Mouse (Mus musculus) adrenal gland (tissue): Measurements from ENCODE around the gene Arv1.

ENCODE experiments used
- intact Hi-C: fragments of 180-260 bp; cut with DNase I; formaldehyde crosslinking; loops from one replicate; pipeline ENCODE4 v1.15.1; 2025
- long read RNA-seq, 2 experiments: library from polyadenylated mRNA; unstranded; transcript quantifications; one replicate each; pipeline ENCODE4 v2.0.0; 2020; ENCODE audit warnings: borderline replicate concordance in 1 of 2; ENCODE audit not compliant: insufficient replicate concordance in 1 of 2

Arv1 gene
- long read RNA-seq, experiment 1, partial matches to known transcripts: 0 of 3 reads
- long read RNA-seq, experiment 1, other reads (novel, unspliced or antisense): 2 of 3 reads
- long read RNA-seq, experiment 2, partial matches to known transcripts: 1 of 5 reads
- long read RNA-seq, experiment 2, other reads (novel, unspliced or antisense): 4 of 5 reads

DNA sequence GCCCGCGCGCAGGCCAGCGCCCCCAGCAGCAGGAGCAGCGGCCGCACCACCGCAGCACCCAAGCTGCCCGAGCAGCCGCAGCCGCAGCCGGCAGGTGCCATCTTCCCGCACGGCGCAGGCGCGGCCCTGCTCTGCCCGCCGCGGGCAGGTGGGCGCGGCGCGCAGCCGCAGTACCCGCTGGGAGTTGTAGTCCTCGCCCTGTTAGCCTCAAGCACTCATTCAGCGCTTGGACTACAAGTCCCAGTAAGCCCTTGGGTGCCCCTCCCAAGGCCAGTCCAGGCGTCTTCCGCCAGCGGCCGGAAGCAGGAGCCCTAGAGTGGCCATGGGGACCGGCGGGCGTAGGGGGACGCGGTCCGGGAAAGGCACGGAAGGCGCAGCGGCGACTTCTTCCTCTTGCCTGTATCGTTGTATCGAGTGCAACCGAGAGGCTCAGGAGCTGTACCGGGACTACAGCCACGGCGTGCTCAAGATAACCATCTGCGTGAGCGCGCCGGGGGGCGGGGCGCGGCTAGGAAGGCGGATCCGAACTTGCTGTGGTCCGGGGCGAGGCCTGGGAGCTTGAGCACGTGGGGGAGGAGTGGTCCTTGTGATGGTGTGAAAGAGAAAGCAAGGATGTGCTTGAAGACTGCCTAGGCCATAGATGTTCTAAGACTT is at the start of gene Arv1, which contains the start of gene Ttc13:
Gene Arv1 (plus strand): TSS at position 278 of the 654 bp plus-strand sequence.
Gene Ttc13 (minus strand): TSS at position 122 of the 654 bp plus-strand sequence.
- intact Hi-C loops: no loop called here

DNA sequence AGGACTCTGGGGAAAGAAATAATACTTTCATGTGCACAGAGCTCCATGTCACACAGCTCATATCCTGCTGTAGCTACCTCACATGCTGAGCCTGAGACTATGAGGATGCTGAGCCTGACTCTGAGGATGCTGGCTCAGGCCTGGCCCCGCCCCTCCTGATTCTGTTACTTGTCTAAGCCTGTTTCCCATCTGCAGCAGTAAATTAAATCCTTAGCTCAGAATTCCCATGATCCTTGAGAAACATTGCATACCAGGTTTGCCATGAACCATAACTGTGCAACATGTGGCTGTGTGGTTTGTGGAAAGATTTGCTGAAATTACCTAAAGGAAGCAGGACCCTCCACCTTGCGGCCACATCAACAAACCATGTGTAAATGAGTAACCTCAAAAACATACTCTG is 49.6 kb upstream of the Arv1 start:
- intact Hi-C loops: no loop called here

DNA sequence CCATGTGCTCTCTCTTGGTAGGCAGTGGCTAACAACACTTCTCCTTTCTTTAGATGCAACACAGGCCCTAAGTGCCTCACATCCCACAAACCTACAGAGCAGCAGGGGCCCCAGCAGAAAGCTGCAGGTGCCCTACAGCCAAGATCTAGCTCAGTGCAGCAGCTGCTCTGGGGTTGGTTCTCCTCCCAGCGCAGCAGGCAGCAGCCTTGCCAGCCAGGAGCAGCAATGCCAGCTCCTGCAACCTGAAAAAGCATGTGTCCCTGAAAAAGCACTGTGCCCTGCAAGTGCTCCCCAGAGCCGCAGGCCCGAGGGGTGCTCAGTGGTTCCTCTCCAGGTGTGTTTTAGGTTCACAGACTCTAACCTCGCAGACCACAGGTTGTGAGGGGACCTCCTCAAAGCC is 45.3 kb upstream of the Arv1 start:
- intact Hi-C loops: loop anchor here (1.0 kb wide), 1 partner anchor 59 kb away; no protein-coding TSS in a partner anchor

DNA sequence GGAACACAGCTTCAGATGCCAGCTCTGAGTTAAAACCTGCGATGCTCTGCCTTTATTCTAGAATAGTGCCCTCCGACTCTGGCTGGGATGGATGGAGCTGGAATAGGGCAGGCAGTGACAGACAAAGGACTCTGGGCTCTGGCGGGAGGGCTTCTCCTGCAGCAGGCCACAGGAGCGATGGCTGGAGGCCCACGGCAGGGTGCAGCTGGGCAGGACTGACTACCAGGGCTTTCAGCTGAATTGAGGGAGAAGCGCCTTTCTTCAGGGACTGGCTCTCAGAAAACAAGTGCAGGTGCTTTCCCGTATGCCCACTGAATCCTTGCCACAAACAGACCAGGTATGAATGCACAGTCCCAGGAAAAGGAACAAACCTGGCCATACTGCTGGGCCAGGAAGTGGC is 44.9 kb upstream of the Arv1 start:
- intact Hi-C loops: loop anchor here (1.0 kb wide), 1 partner anchor 60 kb away; no protein-coding TSS in a partner anchor

DNA sequence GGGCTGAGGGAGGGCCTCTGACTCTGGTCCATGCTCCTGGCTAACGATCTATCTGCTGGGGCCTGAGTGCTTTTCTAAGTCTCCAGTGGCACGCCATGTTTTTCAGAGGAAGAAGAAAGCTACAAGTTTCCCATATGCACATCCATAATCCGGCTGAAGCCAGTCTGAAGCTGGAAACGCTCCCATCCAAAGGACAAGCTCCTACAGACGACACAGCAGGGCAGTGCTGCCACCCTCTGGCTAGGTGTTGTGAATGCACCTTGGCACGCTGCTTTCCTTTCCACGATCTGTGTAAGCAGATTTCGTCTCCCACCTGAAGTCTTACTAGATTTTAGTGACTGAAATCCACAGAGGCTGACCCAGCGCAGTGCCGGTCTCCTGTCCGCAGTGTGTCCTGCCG is 44.5 kb upstream of the Arv1 start:
- intact Hi-C loops: loop anchor here (1.0 kb wide), 1 partner anchor 60 kb away; no protein-coding TSS in a partner anchor

DNA sequence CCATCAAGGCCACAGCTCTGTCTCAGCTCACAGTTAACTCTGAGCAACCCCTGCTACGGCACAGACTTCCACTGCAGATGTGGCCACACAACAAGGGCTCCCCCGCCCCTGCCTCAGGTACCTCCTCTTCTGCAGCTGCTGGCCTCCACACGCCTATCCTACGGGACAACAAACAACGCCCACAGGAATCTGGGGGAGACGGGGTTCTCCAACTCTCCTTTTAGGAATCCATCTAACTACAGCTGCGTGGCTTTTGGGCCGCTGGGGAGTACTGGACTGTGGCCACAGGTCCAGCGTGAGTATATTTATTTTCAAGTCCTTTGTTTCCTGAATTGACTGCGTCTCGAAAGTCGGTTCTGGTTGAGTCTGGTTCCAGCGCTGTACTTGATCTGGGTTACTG is 43.7 kb upstream of the Arv1 start:
- intact Hi-C loops: no loop called here

DNA sequence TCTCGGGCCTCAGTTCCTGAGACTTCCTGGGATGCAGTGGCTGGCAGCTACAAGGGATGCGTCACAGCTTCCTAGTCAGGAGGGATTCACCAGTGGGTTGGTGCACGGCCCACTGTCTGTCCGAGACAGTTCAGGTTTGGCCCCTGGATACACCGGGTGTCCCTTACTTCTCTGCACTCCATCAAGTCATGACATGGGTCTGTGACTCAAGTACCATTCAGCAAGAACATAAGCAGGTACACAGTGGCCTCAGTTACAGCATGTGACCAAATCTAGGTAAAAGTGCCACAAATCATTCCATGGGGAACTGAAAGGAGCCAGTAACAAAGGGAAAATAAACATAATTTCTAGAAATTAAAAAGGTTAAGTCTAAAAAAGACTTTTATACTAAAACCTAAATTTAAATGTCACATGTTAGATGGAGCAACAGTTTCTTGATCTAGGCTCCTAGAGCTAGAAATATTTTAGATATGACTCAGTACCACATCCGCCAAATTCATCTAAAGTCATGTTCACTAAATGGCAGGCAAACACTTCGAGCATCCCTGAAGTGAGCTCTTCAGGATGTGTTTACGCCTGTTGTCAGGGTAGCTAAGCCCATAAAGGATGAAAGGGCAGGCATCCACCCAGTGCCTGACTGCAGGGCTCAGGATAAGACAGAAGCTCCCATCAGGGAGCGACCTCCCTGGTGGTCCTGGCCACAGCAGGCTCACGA is 40.7 kb upstream of the Arv1 start:
- intact Hi-C loops: no loop called here

DNA sequence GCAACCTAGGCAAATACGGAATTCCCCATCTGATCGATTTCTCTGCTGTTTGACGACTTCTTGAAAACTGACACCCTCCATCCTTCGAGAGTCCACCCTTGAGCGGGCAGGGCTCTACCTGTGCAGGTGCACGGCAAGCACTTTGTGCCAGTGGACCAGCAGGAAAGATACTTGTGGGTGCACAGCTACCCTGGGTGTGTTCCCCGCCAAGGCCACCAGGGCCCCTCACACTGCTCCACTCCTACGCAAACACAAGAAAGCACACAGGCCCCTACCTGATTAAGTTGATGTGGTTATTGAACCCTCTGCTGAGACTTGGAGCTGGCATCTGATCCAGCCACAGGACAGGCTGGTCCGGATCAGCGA is 40.2 kb upstream of the Arv1 start:
- intact Hi-C loops: no loop called here

DNA sequence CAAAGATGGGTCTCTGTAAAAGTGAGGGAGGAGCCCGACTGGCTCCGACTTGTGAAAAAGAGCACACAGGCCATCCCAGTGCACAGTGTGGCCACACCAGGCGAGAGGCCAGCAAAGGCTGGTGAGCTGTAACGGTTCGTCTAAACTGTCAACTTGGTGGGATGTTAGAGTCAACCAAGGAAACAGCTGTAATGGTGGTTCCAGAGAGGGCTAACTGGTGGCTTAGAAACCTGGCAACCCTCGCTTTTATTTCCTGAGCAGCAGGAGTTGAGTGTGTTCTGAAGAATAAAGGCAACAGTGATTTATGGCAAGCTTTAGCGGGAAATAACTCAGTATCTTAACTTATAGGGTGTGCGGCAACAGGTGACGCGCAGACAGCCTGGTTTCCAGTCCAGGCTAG is 39.7 kb upstream of the Arv1 start:
- intact Hi-C loops: no loop called here

DNA sequence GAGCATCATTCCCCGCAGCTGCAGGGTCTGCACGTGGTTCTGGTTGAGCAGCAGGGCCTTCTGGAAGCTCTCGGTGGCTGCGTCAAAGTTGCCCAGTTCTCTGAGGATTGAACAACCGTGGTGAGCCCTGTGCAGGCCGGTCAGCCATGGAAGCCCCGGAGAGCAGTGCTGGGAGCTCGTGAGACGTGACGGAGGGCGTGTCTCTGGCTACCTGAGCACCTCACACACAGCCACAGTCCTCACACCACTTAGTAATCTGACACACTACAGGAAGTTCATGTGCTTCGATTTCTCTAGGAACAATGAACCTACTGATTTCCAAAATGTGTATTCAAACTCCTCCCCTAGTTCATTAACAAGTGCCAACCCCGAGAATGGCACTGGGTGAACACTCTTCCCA is 33.0 kb upstream of the Arv1 start:
- intact Hi-C loops: no loop called here

DNA sequence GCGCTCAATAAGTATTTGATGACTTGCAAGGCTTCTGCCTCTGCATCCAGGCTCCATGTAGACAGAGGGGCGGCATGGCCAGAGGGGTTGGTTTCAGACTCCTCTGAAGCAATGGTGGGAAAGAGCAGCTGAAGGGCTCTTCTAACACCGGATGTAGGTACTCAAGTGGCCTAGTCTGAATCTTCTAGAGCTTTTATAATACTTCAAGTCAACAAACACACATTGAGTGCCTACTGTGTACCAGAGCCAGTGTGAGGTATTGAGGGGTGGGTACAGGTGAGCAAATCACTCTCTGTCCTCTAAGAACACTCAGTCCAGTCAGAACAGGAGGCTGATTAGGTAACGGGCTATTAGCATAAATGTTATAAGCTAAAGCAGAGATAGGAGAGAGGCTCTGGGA is 30.2 kb upstream of the Arv1 start:
- intact Hi-C loops: no loop called here

DNA sequence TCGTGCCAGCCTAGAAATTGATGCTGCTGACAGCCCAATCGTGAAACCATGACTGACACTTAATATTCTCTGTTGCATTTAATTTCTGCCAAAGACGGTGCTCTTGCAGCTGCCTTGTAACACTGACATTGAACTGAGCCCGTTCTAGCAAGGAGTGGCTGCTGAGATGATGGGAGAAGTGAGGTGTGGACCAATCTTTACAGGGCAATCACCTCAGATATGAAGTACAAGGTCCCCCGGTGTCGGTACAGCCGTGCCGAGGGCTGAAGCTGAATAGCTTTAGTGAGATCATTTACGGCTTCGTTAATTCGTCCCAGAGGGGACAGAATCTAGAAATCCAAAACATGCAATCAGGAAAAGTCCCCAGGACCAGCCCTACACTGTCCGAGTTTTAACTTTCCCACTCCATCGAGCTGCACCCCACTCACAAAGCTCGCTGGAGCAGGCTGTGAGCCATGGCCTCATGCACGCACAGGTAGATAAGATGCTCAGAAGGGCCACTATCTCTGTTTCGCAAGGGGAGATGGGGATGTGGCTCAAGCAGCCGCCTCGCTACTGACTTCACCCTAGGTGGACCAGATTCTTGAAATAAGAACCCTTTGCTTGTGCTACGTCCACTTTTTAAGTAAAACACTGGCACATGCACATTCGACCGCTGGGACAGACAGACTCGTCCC is 26.4 kb upstream of the Arv1 start:
- intact Hi-C loops: no loop called here

DNA sequence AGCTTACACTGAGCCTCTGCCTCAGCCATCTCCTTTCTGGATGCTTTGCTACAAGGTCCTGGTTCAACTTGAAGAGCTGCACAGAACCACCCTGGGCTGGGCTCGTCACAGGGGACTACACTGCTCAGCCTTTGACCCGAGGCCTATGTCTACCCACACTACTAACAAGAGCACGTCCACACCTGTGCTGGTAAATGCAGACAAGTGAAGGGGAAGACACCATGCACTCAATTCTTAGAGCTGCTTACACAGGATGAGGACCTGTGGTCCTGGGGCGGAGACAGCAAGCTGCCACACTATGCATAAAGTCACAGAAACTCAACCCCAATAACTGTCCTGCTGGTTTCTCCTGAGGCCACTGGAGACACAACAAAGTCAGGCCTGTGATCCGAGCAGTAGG is 21.7 kb upstream of the Arv1 start:
- intact Hi-C loops: no loop called here

DNA sequence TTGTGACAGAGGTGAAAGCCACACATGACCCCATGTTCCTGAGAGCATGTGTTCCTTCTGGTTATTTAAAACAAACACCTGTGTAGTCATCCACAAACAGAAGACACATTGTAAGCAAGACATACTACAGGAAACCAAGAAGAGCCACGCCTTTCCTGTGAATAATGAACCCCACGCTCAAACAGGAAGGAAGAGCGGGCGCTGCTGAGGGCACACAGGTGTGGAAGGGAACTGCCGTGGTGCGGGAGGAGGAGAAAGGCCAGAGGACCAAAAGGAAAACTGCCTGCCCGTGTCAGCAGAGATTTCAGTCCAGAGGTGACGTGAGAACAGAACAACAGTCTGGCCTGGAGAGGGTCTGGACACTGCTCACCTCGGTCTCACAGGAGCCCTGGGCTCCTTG is 20.9 kb upstream of the Arv1 start:
- intact Hi-C loops: no loop called here

DNA sequence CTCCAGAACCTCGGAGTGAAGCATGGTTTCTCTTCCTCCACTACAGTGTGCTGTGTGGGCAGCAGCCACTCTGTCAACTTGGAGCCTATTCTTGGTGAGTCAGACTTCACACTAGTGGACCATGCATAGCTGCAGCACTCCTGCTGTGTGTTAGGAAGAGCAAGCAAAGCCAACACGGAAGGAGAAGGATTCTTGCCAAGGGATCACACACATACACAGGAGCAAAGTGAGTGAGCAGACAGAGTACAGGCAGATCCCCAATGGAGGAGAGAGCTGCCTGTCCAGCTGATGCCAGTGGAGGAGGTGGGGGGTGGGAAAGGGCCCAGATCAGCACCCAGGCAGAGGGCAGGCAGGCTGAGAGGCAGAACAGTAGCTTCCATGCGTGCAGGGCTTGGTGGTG is 19.8 kb upstream of the Arv1 start:
- intact Hi-C loops: no loop called here

DNA sequence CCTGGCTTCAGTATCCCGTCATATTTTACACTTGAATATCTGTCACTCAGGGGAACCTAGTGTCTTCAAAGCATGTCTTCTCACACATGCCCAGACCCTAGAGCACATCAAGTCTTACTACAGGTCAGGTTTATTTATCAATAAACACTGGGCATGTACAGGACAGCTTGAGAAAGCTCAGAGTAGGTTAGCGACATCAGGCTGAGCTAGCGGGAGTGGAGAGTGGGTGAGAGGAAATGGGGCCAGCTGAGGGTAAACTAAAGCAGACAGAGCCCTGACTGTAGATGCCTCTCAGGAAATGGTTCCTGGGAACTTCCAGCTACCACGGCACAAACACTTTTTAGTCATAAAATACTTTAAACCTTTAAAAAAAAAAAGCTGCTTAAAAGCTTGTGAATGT is 18.4 kb upstream of the Arv1 start:
- intact Hi-C loops: no loop called here

DNA sequence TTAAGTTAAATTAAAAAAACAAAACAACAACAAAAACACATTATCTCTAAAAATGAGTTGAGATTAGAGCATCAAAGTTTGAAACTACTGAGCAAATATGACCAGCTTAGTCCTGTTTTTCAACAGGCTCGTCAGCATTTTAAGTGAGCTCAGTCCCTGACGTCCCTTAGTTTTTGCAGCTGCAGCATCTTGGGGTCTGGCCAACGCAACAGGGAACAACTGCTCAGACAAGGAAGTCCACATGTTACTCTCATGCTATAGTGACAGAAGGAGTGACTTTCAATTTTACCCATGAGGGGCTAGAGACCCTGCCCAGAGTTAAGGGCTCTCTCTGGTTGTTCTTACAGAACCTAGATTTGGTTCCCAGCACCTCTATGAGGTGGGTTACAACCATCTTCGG is 17.6 kb upstream of the Arv1 start:
- intact Hi-C loops: no loop called here

DNA sequence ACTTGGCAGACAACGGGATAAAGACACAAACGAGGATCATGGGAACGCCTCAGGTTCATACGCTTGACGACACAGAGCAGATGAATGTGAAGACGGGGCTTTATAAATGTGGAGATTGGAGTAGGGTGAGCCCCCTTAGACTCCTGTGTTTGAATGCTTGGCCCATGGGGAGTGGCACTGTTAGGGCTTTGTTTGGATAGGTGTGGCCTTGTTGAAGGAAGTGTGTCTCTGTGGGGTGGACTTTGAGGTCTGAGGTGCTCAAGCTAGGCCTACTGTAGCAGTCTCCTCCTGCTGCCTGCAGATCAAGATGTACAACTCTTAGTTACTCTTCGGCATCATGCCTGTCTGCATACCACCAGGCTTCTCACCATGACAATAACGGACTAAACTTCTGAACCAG is 16.1 kb upstream of the Arv1 start:
- intact Hi-C loops: no loop called here

DNA sequence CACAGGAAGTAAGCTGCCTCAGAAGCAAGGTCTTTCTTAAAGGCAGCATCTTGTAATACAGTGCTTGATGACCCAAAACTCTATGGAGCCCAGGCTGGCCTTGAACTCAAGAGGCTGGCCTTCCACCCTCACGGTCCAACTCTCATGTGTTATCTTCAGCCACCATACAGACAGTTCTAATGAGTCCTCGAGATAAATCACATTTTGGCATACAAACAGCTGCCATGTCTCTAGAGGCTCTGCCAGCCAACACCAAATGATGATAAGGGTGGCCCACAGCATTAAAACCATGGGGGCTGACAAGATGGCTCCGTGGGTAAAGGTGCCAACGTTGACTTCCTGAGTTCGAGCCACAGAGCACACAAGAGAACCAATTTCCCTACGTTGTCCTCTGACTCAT is 8.7 kb upstream of the Arv1 start:
- intact Hi-C loops: no loop called here

DNA sequence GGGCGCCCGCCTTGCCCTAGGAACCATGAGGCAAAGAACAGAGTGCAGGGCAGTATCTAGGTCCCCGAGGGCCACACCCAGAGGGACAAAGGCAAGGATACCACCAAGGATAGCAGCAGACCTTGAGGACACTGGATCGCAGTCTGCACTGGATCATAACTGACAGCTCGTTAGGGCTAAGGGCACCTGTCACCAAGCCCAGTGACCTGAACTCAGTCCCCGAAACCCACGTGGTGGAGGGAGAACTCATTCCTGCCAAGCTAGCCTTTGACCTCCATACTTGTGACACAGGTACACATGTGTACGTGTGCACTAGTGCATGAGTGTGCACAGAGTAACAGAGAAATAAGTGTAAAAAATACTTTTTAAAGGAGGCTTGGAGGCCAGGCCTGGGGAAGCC is 6.2 kb upstream of the Arv1 start:
- intact Hi-C loops: no loop called here

DNA sequence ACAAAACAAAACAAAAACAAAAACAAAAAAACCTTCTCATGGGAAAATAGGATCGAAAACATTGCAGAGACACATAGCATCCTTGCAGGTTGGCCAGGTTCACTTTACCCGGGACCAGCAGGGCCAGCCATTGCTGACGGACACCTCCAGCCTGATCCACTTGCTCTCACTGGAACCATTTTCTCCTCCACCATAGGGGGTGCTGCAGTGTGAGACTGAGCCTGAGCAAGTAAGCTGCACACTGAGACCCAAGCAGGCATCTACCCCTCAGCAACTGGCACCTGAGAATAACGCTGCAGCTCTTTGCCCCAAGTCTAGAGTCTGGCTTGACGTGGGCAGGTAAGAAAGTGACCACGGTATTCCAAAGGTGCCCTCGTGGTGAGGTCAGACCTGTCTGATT is 1.8 kb upstream of the Arv1 start:
- intact Hi-C loops: no loop called here
